Mouse (Mus musculus): ENCODE measurements at regions not wholly inside any gene's neighbourhood (a gene's known extent, or its start where the extent isn't known, plus 50 kb on each side); places are given as distances from the start of the nearest gene placed in this dataset.

GRCm38 (mm10) chr10:96309766-96310165 lies 173.4 kb downstream of the Gm5426 start:
- in situ Hi-C loops (cut with MboI) = no loop called here

GRCm38 (mm10) chr10:96325297-96325696 lies 188.9 kb downstream of the Gm5426 start:
- in situ Hi-C loops (cut with MboI) = no loop called here

GRCm38 (mm10) chr10:96330639-96331487 lies 194.5 kb downstream of the Gm5426 start:
- in situ Hi-C loops (cut with MboI) = loop anchor here (5.0 kb wide), 3 partner anchors 36 to 296 kb away; no protein-coding TSS in a partner anchor

GRCm38 (mm10) chr10:96332731-96333201 lies 196.4 kb downstream of the Gm5426 start:
- in situ Hi-C loops (cut with MboI) = loop anchor here (5.0 kb wide), 3 partner anchors 35 to 295 kb away; no protein-coding TSS in a partner anchor

- in situ Hi-C loops (cut with MboI) = loop anchor here (5.0 kb wide), 3 partner anchors 34 to 294 kb away; no protein-coding TSS in a partner anchor
Measured at GRCm38 (mm10) chr10:96333224-96333623, 196.8 kb downstream of the Gm5426 start.

GRCm38 (mm10) chr10:96336271-96336670 lies 199.9 kb downstream of the Gm5426 start:
- in situ Hi-C loops (cut with MboI) = no loop called here

GRCm38 (mm10) chr10:96337088-96337666 lies 200.8 kb downstream of the Gm5426 start:
- in situ Hi-C loops (cut with MboI) = no loop called here

GRCm38 (mm10) chr10:96337797-96338608 lies 201.6 kb downstream of the Gm5426 start:
- in situ Hi-C loops (cut with MboI) = no loop called here

- in situ Hi-C loops (cut with MboI) = no loop called here
Measured at GRCm38 (mm10) chr10:96338609-96338978, 202.2 kb downstream of the Gm5426 start.

GRCm38 (mm10) chr10:96342476-96342875 lies 206.1 kb downstream of the Gm5426 start:
- in situ Hi-C loops (cut with MboI) = no loop called here

- in situ Hi-C loops (cut with MboI) = no loop called here
Measured at GRCm38 (mm10) chr10:96343666-96344065, 207.3 kb downstream of the Gm5426 start.

- in situ Hi-C loops (cut with MboI) = no loop called here
Measured at GRCm38 (mm10) chr10:96350692-96351091, 214.3 kb downstream of the Gm5426 start.

- in situ Hi-C loops (cut with MboI) = no loop called here
Measured at GRCm38 (mm10) chr10:96351320-96351719, 214.9 kb downstream of the Gm5426 start.

GRCm38 (mm10) chr10:96356980-96357624 lies 220.7 kb downstream of the Gm5426 start:
- in situ Hi-C loops (cut with MboI) = no loop called here

GRCm38 (mm10) chr10:96357632-96358031 lies 221.2 kb downstream of the Gm5426 start:
- in situ Hi-C loops (cut with MboI) = no loop called here

- in situ Hi-C loops (cut with MboI) = no loop called here
Measured at GRCm38 (mm10) chr10:96358984-96359383, 222.6 kb downstream of the Gm5426 start.

GRCm38 (mm10) chr10:96362211-96362610 lies 225.8 kb downstream of the Gm5426 start:
- in situ Hi-C loops (cut with MboI) = no loop called here

GRCm38 (mm10) chr10:96363867-96364266 lies 227.5 kb downstream of the Gm5426 start:
- in situ Hi-C loops (cut with MboI) = no loop called here

GRCm38 (mm10) chr10:96365101-96365500 lies 228.7 kb downstream of the Gm5426 start:
- in situ Hi-C loops (cut with MboI) = loop anchor here (5.0 kb wide), 1 partner anchor 33 kb away; no protein-coding TSS in a partner anchor

GRCm38 (mm10) chr10:96366871-96367270 lies 230.5 kb downstream of the Gm5426 start:
- in situ Hi-C loops (cut with MboI) = loop anchor here (5.0 kb wide), 1 partner anchor 35 kb away; no protein-coding TSS in a partner anchor

Data from mature B cell (primary cell).